Mouse (Mus musculus): ENCODE data around the gene Smyd5. TPM values are rescaled to one million over a fixed set of nuclear protein-coding genes. Genes with fewer than 3 reads are reported as not detected.
"Not testable (repeated sequence)": the region's sequence is repeated elsewhere in the genome, so short reads cannot be mapped to it uniquely, and the experiment has no call there.

Smyd5 gene
- total RNA-seq, 2 experiments from 2014 or later: 17.1 to 19.6 TPM

DNA sequence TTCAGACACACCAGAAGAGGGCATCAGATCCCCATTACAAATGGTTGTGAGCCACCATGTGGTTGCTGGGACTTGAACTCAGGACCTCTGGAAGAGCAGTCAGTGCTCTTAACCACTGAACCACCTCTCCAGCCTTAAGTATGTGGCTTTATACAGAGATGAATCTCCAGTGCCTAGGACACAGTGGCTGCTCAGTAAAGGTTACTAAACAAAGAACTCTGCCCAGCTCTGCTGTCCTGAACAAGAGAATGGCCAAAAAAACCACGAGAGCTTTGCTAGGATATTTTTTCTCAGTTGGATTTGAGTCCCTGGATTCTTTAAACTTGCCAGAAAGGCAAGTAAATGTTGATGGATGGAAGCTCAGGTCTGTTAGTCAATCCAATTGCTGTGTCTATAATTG lies 18.4 kb downstream of the Smyd5 start:
- not testable (repeated sequence) for DNase-seq

DNA sequence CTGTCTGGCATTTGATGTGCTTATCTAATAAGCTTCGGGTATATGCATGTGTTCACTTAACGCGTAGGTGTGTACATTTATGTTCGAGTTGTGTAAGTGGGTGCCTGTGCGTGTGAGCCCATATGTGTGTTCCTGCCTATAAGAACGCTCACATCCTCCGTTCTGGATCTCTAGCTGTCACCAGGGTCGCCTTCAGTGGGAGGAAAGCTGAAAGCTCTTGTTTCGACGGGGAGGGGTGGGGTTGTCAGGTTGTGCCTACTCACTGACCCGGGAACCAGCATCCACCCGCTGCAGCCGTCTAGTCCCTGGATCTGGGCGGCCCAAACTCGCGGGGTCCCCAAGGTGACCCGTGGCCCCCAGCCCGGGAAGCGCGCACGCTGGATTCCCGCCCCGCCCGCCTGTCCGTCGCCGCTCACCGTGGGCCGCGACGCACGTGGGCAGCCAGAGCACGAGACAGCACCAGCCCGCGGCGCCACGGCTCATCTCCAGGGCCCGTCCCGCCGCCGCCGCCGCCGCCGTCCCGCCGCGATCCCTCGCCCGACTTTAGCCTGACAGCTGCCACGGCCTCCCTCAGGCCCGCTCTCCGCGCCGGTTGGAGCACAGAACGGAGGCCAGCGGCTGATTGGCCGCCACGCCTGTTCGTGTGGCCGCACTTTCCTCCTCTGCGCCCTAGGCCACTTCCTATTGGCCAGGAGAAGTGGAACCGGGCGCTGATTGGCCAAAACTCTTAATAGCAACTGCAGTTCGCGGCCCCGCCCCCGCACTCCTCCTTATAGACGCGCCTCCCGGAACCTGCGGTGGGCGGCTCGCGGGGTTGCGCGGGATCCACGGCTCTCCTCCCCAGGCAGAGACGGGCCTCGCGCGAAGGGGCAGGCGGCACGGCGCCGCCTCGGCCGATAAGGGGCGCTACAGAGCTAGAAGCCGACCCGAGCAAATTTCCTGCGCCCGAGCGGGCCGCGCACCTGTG lies 19.2 kb downstream of the Smyd5 start, which contains the start of gene Cct7:
Cct7 (plus strand) TSS at position 818 of the 967 bp plus-strand sequence.
- DNase-seq: peak; percentile 99

DNA sequence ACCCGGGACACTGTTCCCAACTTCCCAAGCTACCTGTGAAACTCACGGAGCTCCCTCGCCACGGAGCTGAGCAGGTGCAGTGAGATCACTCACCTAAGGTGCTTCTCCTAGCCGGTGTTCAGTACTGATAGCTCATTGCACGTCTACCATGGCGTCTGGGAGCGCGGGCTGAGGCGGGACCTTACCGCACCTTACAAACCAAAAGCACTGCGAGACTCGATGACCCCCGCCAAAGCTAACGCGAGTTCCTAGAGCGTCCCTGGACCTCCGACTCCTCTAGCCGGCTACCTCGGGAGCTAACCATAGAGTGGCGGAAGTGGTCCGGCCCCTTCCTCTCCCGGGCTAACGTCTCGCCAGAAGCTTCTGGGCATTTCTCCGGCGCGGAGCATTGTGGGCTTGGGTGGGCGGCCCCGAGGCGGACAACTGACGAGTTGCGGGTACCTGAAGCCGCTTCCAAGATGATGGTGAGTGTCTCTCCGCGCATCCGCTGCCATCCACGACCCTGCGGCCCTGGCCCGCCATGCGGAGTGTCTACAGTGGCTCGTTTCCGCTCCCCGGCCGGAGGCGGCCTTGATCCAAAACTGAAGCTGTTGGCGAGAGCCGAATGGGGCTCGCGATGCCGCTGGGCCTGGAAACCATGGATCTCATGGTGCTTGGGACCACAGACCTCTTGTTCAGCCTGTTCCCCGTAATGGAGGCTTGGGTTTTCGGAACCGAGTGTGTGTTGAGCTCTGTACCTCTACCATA lies 20.0 kb downstream of the Smyd5 start, which contains the start of gene Pradc1:
Pradc1 (minus strand) TSS at position 307 of the 747 bp plus-strand sequence.
- DNase-seq: peak; percentile 97

DNA sequence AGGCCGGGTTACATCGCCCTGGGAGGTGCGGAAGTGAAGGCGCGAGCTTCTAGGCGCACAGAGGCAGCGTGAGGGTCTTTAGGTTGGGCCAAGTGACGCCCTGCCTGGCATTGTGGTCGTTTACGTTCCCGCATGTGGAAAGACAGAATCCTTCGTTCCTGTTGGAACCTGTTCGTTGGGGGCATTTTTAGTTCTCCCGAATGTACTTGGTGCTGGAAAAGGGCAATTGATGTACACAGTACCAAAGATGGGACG lies 20.5 kb downstream of the Smyd5 start:
- no peak for DNase-seq

GRCm38 (mm10) chr6:85452816-85453215 lies 21.0 kb downstream of the Smyd5 start:
- DNase-seq: no peak

GRCm38 (mm10) chr6:85459621-85460020 lies 27.8 kb downstream of the Smyd5 start:
- DNase-seq: no peak

GRCm38 (mm10) chr6:85465381-85465780 lies 33.6 kb downstream of the Smyd5 start:
- DNase-seq: no peak

- no peak for DNase-seq
Observed at GRCm38 (mm10) chr6:85469660-85470430, 38.1 kb downstream of the Smyd5 start.

GRCm38 (mm10) chr6:85471962-85472361 lies 40.2 kb downstream of the Smyd5 start:
- DNase-seq: no peak

- no peak for DNase-seq
Observed at GRCm38 (mm10) chr6:85472542-85472941, 40.8 kb downstream of the Smyd5 start.

GRCm38 (mm10) chr6:85475581-85475980 lies 43.8 kb downstream of the Smyd5 start:
- DNase-seq: no peak

DNA sequence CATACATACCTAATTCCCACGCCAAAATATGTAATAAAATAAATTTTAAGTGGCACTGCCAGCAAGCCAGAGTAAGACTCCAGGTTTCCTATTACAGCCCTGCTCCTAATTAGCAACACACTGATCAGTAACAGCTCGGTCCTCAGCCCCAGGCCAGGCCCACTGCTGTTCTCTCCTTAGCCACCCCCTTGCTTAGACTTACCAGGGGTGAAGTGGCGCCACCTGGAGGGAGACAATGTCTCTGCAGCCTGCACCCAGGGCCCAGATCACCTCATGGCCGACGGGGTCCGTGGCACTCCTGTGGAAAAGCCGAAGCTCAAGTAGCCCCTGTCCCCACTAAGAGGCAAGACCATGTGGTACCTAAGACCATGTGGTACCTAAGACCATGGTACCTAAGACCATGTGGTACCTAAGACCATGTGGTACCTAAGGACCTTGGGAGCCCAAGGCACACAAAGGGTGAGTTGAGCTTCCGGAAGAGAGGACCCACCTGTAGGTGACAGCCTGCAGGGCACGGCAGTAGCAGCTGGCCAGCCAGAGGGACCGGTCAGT lies 45.7 kb downstream of the Smyd5 start:
- no peak for DNase-seq

GRCm38 (mm10) chr6:85478416-85478815 lies 46.6 kb downstream of the Smyd5 start:
- DNase-seq: no peak

GRCm38 (mm10) chr6:85479979-85480378 lies 48.2 kb downstream of the Smyd5 start:
- DNase-seq: no peak

- DNase-seq: no peak
Observed at GRCm38 (mm10) chr6:85480685-85481084, 48.9 kb downstream of the Smyd5 start.

- DNase-seq: no peak
Observed at GRCm38 (mm10) chr6:85483843-85484721, 52.3 kb downstream of the Smyd5 start.

DNA sequence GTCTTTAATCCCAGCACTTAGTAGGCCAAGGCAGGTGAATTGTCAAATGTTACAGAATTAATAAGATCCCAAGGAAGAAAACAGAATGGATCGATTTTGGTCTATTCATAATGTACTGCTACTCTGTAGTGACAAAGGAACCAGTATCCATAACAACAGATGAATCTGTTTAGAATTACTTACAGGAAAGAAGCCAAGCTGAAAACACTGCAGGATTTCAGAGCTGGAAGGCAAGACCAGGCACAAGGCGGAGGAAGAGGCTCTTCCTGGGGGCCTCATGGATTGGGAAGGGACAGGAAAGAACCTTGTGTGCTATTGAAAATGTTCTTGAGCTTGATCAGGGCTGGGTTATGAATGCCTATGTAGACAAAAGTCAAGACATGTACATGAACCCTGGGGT lies 53.9 kb downstream of the Smyd5 start:
- no peak for DNase-seq

- no peak for DNase-seq
Observed at GRCm38 (mm10) chr6:85488510-85488909, 56.7 kb downstream of the Smyd5 start.

- DNase-seq: no peak
Observed at GRCm38 (mm10) chr6:85489717-85490116, 57.9 kb downstream of the Smyd5 start.

DNA sequence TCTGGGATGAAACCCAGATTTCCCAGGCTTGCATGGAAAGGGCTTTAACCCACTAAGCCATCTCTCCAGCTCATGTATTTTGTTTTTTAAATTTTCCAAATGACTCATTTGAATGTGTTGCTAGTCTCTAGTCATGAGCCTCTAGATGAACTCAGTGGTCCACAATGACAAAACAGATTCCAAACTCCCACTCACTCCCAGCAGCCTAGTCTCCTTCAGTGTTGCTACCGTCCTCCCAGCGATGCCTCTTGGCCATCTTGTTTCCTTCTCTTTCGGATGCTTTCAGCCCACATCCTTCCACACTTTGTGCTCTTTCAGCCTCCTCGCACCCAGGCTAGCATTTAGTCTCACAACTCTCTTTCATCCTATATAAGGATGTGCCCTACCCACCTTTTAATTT lies 58.5 kb downstream of the Smyd5 start:
- no peak for DNase-seq

GRCm38 (mm10) chr6:85491606-85492005 lies 59.8 kb downstream of the Smyd5 start:
- DNase-seq: no peak
